Mouse (Mus musculus) 3134 (cell line): Measurements from ENCODE around the gene Ly86.

Experiments used
- DNase-seq: peaks from one replicate; pipeline ENCODE4 v3.0.0-alpha.2; 2011; ENCODE audit warnings: low spot score; ENCODE audit not compliant: insufficient read length; ENCODE audit errors: extremely low read depth

Ly86 gene

DNA sequence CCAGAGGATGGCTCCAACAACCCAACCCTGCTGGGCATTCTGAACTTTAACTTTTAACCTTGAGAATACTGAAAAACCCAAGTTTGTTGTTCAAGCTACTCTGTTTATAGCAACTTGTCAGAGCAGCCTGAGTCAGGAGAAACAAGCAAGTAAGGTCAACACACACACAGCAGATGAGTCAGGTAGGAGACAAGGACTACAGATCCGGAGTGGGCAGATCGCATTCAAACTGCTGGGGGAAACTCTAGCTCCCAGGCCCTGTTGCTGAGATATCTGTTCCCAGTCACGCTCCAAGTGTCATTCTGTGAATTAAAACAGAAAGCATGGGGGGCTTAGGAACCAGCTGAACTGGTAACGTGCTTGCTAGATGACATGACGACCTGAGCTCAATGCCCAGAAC is 4.0 kb downstream of the Ly86 start:
- no peak for DNase-seq

GRCm38 (mm10) chr13:37353016-37353415 is 8.0 kb downstream of the Ly86 start:
- no peak for DNase-seq

- DNase-seq, result no peak
Observed at GRCm38 (mm10) chr13:37353868-37354267, 8.9 kb downstream of the Ly86 start.

GRCm38 (mm10) chr13:37354432-37354831 is 9.4 kb downstream of the Ly86 start:
- no peak for DNase-seq

DNA sequence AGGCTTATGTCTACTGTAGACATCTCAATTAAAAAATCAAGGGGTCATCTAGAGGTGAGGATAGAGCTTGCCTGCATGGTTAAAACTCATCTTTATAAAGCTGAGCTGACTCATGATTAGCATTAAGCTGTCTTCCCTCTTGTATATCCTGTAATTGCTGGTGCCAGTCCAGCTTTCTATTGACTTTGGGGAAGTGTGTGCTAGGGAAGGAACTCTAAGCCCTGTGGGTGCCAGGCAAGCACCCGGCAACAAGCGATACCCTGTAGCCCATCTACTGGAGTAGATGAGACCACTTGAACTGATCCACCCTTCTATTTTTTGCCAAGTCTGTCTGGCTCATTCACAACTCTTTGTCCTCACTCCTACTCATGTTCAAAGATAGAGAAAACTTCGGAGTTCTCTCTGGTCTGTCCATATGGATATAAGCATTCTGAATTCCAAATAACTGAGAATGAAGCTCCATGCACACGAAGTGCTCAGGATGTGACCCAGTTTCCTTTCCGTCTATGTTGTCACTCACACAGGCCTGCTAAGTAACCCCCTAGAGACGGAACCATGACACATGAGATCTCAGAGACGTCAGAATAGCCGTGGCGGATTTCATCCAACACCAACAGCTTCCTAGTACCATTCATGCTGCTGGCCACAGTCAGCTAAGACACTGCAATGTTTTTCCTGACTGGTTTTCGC is 10.8 kb downstream of the Ly86 start:
- DNase-seq, result no peak

GRCm38 (mm10) chr13:37356549-37356948 is 11.5 kb downstream of the Ly86 start:
- DNase-seq, result no peak

DNA sequence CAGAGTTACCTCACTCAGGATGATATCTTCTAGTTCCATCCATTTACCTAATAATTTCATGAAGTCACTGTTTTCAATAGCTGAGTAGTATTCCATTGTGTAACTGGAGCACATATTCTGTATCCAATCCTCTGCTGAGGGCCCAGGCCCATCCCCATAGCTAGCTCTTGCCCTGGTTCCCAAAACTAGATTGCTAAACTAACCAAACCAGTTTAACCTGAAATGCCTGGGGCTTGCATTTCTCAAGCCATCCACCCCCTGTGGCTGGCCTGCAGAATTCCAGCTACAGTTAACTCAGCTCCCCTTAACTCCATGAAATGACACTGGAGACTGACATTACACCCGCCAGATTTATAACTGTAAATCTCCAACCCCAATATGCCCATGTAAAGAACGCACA is 13.1 kb downstream of the Ly86 start:
- DNase-seq, result no peak

DNA sequence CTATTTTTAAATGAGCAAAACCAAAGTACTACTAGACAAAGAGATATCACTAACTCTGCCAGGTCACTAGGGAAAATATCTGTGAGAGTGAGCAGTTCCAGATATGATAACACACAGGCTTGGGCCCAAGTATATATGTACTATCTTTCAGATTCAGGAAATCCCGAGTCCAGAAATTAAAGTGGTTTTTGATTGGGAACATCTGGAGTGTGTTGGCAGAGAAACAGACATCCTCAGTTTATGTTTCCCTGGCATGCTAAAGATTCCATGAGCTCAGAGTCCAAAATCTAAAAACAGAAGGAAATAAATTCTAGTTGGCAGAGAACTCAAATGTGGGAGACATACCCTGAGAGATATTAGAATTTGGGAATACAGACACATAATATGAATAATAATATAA is 16.2 kb downstream of the Ly86 start:
- DNase-seq, result no peak

DNA sequence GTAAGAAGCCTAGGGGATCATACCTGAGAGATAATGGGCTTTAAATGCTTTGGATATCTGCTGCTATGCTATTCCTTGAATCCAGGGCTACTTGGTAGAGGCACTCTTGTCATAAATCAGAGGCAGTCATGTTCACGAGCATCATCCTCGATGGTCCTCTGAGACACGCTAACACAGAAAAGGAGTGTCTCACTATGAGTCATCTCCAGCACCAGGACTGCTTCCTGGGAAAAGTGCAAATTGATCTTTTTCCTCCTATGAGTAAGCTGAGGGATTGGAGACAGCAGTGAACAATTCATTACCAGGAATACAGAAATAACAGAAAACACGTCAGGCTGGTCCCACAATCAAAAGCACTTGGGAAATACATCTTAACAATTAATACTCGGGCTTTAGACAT is 19.3 kb downstream of the Ly86 start:
- DNase-seq, result no peak

- no peak for DNase-seq
Observed at GRCm38 (mm10) chr13:37376411-37376810, 31.4 kb downstream of the Ly86 start.

GRCm38 (mm10) chr13:37388222-37389202 is 43.5 kb downstream of the Ly86 start:
- no peak for DNase-seq

DNA sequence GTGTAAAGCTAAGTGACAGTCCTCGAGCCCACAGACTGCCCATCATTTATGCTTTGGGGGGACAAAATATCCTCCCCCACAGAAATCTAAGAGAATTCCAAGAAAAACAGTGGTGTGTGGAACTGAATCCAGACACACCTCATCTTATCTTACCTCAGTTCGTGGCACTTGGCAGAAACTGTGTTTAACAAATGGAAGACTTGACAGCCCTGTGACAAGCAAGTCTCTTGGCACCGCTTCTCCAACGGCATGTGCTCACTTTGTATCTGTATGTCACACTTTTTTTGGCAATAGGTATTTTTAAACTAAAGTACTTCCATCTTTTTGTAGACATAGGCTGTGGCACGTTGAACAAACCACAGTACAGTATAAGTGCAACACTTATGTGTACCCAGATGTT is 44.3 kb downstream of the Ly86 start:
- DNase-seq, result no peak

DNA sequence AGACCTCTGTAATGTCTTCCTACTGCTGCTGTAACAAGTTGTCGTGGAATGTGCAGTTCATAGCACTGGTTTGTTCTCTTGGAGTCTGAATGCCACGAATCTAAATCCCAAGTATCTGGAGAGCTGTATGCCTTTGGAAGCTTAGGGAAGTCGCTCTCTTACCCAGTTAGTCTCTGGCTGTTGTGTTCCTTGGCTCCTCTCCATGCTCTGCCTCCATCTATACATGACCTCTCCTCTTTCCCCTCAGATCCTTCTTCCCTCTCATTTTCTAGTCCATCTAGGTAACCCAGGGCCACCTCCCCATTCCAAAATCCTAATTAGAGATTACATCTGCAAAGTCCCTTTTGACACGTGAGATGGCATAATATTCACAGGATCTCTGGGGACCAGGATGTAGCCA is 53.8 kb downstream of the Ly86 start:
- DNase-seq, result no peak

GRCm38 (mm10) chr13:37399340-37399739 is 54.3 kb downstream of the Ly86 start:
- DNase-seq, result no peak

GRCm38 (mm10) chr13:37402421-37402820 is 57.4 kb downstream of the Ly86 start:
- DNase-seq, result no peak

- no peak for DNase-seq
Observed at GRCm38 (mm10) chr13:37403708-37404107, 58.7 kb downstream of the Ly86 start.

DNA sequence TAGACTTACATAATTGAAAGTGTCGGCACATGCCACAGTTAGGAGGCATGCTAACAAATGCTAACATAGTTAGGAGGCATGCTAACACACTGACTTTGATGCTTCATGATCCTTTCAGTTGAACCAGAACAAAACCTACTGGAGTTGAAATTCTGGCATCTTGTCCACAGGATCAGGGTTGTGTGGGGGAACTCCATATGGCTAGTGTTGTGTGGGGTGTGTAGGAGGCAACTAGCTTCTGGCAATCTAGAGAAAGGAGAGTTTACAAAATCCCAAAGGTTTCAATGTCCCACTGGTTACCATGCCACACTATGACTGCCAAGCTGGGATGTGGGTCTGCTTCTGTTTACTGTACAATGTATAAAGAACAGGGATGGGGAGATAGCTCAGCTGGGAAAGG is 70.7 kb downstream of the Ly86 start:
- no peak for DNase-seq

GRCm38 (mm10) chr13:37423416-37423815 is 78.4 kb downstream of the Ly86 start:
- DNase-seq, result no peak

DNA sequence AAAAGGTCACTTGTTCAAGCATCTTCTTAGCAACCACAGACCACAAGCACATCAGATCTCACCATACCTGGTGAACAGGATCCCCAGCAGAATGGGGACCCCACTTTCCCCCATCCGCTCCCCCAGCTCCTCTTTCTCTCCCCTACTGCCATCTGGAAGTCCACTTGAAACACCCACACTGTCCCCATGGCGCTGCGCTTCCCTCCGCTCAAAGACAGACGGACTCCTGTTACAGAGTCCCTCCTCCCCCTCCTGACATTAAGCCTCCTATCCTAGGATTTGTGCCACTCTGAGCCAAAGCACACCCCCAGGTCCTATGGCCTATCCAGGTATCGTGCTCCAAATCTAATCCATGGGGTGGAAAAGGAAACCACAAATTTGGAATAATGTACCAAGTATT is 79.9 kb downstream of the Ly86 start:
- DNase-seq, result no peak

- DNase-seq, result no peak
Observed at GRCm38 (mm10) chr13:37425406-37425805, 80.4 kb downstream of the Ly86 start.

DNA sequence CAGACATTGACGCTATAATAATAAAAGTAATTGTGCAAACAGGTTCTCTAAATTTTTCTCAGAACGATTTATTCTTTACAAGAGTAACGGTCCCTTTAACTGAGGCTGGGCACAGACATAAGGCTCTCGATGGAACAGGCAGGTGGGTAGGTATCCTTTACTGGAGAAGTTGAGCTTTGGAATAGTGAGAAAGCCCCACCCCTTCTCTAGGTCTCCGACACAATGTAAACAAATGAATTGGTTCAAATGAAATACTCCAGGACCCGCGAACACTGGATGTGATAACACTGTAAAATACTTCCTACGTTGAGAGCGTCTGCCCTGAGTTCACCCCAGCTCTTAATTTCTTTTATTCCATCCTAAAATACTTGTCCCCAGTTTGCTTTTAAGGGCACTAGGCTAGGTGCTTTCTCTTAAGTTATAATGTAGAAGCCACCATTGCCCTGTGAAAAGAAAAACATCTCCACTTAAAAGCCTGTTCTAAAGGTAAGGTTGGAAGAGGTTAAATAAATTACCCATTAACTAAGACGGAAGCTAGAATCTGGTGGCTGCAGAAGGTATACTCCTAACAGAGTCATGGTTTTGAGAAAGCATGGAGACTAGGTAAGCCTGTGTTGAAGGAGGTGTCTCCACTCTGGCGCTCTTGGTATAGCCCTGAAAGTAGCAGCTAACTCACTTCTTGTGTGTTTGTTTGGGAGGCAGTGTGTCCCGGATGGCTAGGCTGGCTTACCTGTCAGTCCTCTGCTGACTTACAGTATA is 81.7 kb downstream of the Ly86 start:
- no peak for DNase-seq
